Mouse (Mus musculus) hindbrain, embryonic 14.5 days (tissue): ENCODE data around the gene Ndufs8. TPM values are rescaled to one million over a fixed set of nuclear protein-coding genes. Genes with fewer than 3 reads are reported as not detected.
"Not testable (repeated sequence)": the region's sequence is repeated elsewhere in the genome, so short reads cannot be mapped to it uniquely, and the experiment has no call there.

Source experiments
- ATAC-seq: fragments of 200-750 bp; cut with Nextera tagmentation; 2 replicates; pipeline ENCODE4 v1.8.0; 2017; ENCODE audit warnings: moderate number of reproducible peaks, mild to moderate bottlenecking, moderate TSS enrichment, moderate library complexity; ENCODE audit not compliant: low FRiP score
- DNase-seq: peaks from one replicate; pipeline ENCODE4 v3.0.0-alpha.2; 2015; ENCODE audit warnings: low spot score
- H3K27ac ChIP-seq: fragments of 300-500 bp; sonication (generic); 2 replicates; pipeline ENCODE4 v1.5.1; 2014; ENCODE audit warnings: mild to moderate bottlenecking, moderate library complexity
- H3K27me3 ChIP-seq: fragments of 300-500 bp; sonication (generic); 2 replicates; pipeline ENCODE4 v1.6.1; 2014; ENCODE audit warnings: mild to moderate bottlenecking, low read length, mixed read lengths; ENCODE audit not compliant: control insufficient read depth, insufficient read depth
- H3K36me3 ChIP-seq: fragments of 300-500 bp; sonication (generic); replicated peaks from 2 replicates; pipeline ENCODE4 v1.6.1; 2014; ENCODE audit not compliant: control insufficient read depth, insufficient read depth
- H3K4me1 ChIP-seq: fragments of 300-500 bp; sonication (generic); replicated peaks from 2 replicates; pipeline ENCODE4 v1.6.1; 2014; ENCODE audit warnings: antibody characterized with exemption, low read length, mixed read lengths; ENCODE audit not compliant: control insufficient read depth, insufficient read depth
- H3K4me2 ChIP-seq: fragments of 300-500 bp; sonication (generic); replicated peaks from 2 replicates; pipeline ENCODE4 v1.6.1; 2014; ENCODE audit warnings: mild to moderate bottlenecking, moderate library complexity
- H3K4me3 ChIP-seq: fragments of 300-500 bp; sonication (generic); replicated peaks from 2 replicates; pipeline ENCODE4 v1.5.1; 2014; ENCODE audit warnings: mild to moderate bottlenecking, low read length
- H3K9ac ChIP-seq: fragments of 300-500 bp; sonication (generic); 2 replicates; pipeline ENCODE4 v1.6.1; 2014
- H3K9me3 ChIP-seq: fragments of 300-500 bp; sonication (generic); 2 replicates; pipeline ENCODE4 v1.6.1; 2016; ENCODE audit warnings: low read length; ENCODE audit not compliant: control insufficient read depth
- WGBS: fragments of 180-500 bp; shearing (Covaris S2); extraction: QIAGEN DNeasy Blood & Tissue Kit; methylation state at CpG from one replicate; pipeline ENCODE4 v1.1.7; 2014; 5-methylcytosine and 5-hydroxymethylcytosine counted together
- polyA plus RNA-seq: library from polyadenylated mRNA; unstranded; fragments of >200 nt; fragmentation: Nextera tagmentation; extraction: Ambion mirVana; gene quantifications from 2 replicates; pipeline ENCODE4 v1.2.1, GENCODE M21; 2014

The Ndufs8 gene
- polyA plus RNA-seq, result 310 and 332 TPM in 2 replicates

DNA sequence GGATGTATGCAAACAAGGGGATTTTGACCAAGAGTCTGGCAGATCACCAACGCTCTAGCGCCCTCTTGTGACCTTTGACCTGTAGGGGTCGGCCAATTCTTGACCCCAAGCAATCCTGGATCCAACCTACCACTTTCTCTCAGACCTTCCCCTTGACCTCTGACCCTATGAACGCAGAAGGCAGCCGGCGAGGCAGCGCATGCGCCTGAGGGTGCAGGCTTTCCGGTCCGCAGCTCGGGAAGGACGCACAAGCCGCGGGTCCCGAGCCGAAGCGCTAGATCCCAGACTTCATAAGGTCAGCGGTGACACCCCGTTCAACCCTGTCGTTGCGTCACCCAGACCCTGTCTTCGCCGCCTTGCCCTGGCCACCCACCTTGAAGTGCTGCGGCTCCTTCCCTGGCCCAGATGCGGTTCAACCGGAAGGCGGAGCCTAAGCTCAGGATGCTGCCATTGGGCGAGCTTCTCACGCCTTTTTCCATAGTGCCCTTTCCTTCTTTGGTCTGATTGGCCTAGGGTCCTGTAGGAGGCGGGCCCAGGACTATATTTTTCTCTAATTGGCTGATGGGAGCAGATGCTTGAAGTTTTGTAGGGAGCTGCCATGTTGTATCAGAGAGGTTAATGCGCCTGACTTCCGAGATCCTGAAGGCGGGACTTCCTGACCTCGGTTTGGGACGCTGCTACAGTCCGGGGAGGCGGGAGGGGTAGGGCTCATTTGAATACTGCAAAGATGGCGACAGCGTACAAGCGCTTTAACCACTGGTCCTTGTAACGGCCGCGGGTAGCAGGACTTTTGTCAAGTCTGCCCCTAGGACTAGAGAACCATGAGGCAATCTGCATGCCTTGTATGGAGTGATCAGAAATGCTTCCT is at the start of gene Ndufs8:
Gene Ndufs8 (minus strand): TSS at position 438 of the 868 bp plus-strand sequence.
- Histone ChIP-seq H3K4me2 (peak within 1 kb of the TSS; percentile 62), H3K27me3 (no peaks in the 10 kb centered on the region), H3K27ac (peak within 1 kb of the TSS; percentile 81), H3K9ac (peak within 1 kb of the TSS; percentile 58), H3K36me3 (peaks cover 36% of the 10 kb centered on the region), H3K4me1 (peaks cover 19% of the 10 kb centered on the region), H3K9me3 (no peaks in the 10 kb centered on the region), H3K4me3 (peak within 1 kb of the TSS; percentile 54)
- WGBS, result under 1% methylated on average over 43 of the region's 43 CpGs
- ATAC-seq, result peak; percentile 97
- DNase-seq, result peak; percentile 92

DNA sequence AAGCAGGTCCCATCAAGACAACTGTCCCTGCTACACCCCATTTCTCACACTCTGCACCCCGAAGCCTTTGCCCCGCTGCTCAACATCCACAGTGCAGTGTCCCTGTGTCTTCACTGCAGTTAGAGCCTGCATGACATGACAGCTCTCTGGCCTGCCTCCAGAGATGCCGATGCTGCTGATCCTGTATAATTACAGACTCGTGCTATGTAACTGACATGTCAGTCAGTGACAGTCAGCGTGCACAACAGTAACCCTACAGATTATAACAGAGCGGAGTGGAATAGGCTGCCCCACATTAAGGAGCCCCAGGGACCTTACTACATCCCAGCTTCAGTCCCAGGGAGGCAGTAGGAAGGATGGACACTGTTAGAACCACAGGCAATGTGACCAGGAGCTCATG is 49.2 kb upstream of the Ndufs8 start:
- not testable (repeated sequence) for H3K9ac ChIP-seq, H3K9me3 ChIP-seq, DNase-seq, H3K27ac ChIP-seq, H3K4me1 ChIP-seq, H3K36me3 ChIP-seq, H3K4me3 ChIP-seq, ATAC-seq, H3K4me2 ChIP-seq, H3K27me3 ChIP-seq
- 73% methylated on average over 6 of the region's 6 CpGs for WGBS

DNA sequence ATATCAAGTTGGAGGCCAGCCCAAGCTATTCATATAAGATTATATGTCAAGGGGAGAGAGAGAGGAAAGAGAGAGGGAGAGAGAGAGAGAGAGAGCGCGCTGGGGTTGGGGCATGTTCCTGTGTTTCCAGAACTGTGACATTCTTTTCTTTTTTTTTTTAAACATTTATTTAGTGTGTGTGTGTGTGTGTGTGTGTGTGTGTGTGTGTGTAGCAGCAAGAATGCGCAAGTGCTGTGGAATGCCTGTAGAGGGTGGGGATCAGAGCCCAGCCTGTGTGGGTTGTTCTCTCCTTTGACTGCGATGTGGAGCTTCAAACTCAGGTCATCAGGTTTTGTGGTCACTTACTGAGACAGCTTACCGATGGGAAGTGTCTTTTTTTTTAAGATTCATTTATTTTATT is 47.6 kb upstream of the Ndufs8 start:
- H3K4me2 ChIP-seq, result no peak overlapping the region
- no peak overlapping the region for H3K9ac ChIP-seq
- H3K27ac ChIP-seq, result no peak overlapping the region
- DNase-seq (no peak), ATAC-seq (no peak)
- no peak overlapping the region for H3K4me3 ChIP-seq
- no peaks in the 10 kb centered on the region for H3K27me3 ChIP-seq
- H3K36me3 ChIP-seq, result no peaks in the 10 kb centered on the region
- 88% methylated on average over 5 of the region's 5 CpGs for WGBS
- H3K9me3 ChIP-seq, result no peaks in the 10 kb centered on the region
- H3K4me1 ChIP-seq, result no peaks in the 10 kb centered on the region

DNA sequence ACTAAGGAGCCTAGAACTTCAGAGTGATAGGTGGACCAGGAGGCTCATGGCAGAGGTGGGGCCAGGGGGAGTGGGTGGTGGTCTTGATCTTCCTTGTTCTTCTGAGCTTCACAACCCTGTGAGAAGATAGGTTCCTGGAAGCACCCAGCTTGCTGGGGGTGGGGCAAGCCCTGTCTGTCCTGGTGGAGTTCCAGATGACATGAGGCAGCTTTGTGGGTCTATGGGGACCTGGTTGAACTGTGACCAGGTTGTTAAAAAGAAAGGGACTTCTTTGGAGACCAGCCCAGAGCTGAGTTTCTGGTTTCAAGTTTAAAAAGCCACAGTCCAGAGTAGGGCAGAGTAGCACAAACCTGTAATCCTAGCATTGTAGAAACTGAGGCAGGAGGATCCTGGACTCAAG is 46.5 kb upstream of the Ndufs8 start:
- Histone ChIP-seq H3K27ac (no peak overlapping the region), H3K9me3 (no peaks in the 10 kb centered on the region), H3K4me1 (no peaks in the 10 kb centered on the region), H3K4me3 (no peak overlapping the region), H3K9ac (no peak overlapping the region), H3K27me3 (no peaks in the 10 kb centered on the region), H3K36me3 (no peaks in the 10 kb centered on the region), H3K4me2 (no peak overlapping the region)
- no peak for DNase-seq
- ATAC-seq, result no peak

DNA sequence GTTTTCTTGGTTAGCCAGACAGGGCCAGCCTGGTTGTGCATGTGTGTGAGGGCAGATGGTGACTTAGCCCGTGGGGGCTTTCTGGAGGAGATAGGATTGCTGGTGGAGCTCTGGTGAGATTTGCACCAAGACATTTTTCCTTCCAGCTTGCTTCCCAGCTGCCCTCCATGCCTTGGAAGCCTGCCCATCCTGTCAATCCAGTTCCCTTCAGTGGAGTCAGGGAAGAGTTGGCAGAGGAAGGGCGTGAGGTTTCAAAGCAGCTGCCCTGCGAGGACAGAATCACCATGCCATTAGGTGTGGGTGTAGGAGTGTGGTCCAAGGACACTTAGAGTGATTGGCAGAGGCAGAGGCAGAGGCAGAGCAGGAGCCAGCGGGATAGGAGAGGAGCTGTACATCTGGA is 45.9 kb upstream of the Ndufs8 start, which contains the start of gene Aldh3b3:
Gene Aldh3b3 (plus strand): TSS at position 176 of the 400 bp plus-strand sequence.
- Histone ChIP-seq H3K4me1 (no peaks in the 10 kb centered on the region), H3K9me3 (no peaks in the 10 kb centered on the region), H3K27ac (no peak within 1 kb of the TSS), H3K36me3 (no peaks in the 10 kb centered on the region), H3K4me3 (no peak within 1 kb of the TSS), H3K9ac (no peak within 1 kb of the TSS), H3K4me2 (no peak within 1 kb of the TSS), H3K27me3 (no peaks in the 10 kb centered on the region)
- no peak for ATAC-seq
- DNase-seq, result no peak
- WGBS, result 73% methylated on average over 4 of the region's 4 CpGs

DNA sequence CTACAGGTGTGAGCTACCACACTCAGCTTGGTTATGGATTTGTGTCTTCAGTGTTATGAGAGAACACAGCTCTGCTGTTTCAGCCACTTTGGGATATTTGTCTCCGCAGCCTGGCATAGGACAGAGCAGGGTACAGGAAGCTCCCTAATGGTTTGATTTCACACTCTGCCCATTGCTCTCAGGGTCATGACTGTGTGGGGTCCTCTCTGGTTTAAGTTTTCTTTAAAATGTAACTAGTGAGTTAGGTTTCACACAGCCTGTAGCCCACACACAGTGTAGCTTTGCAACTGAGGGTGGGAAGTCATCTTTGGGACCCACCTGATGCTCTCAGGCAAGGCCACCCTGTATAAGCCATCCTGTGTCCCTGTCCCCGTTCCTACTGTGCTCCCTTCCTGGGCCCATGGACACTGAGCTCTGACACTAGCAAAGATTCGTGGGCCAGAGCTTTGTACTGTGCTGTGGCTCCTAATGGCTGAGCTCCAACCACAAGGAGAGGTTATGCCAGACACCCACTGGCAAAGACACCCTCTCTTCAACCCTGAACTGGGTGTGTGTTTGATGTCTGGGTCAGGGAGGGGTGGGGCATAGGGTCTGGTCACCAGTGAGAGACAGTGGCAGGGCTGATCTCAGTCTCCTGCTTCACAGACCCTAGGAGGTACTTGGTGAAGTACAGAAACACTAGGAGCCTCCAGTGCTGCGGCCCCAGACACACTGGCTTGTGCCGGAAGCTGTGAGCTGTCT is 44.9 kb upstream of the Ndufs8 start:
- not testable (repeated sequence) for H3K9me3 ChIP-seq, H3K27me3 ChIP-seq, H3K36me3 ChIP-seq, H3K4me3 ChIP-seq, H3K4me2 ChIP-seq, H3K27ac ChIP-seq, H3K4me1 ChIP-seq, ATAC-seq, DNase-seq, H3K9ac ChIP-seq
- 75% methylated on average over 5 of the region's 5 CpGs for WGBS

DNA sequence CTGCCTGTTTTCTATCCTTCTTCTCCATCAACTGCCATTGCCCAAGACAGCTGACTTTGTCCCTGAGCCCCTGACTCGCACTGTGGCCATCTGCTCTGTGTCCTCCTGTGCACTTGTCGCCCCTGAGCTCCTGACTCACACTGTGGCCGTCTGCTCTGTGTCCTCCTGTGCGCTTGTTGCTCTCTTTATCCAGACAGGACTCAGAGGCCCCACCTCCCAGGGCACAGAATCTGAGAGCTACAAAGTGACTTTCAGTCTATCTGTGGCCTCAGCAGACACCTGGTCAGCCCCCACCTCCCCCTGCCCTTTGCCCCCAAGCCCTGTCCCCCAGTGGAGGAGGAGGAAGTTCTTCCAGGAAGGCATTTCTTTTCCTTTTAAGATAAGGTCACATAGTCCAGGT is 43.2 kb upstream of the Ndufs8 start:
- Histone ChIP-seq H3K9ac (no peak overlapping the region), H3K4me2 (no peak overlapping the region), H3K4me3 (no peak overlapping the region), H3K4me1 (no peaks in the 10 kb centered on the region), H3K36me3 (no peaks in the 10 kb centered on the region), H3K27ac (no peak overlapping the region), H3K9me3 (no peaks in the 10 kb centered on the region), H3K27me3 (no peaks in the 10 kb centered on the region)
- ATAC-seq (no peak), DNase-seq (no peak)
- WGBS, result 62% methylated on average over 4 of the region's 4 CpGs

DNA sequence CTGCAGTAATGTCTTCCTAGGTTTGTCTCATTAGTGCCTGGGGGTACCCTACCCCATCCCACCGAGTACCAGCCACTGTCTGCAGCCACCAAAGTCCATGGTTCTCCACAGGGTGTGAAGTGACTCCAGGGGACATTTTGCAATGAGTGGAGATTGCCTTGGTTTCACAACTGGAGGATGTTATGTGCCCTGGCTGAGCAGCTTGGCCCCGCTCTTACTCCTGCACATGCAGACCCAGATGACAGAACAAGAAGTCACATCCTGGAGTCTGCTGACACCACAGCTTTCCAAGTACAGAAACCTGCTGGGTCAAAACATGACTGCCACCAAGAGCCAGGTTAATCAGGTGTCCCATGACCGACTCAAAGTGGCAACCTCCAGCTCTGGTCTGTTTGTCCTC is 42.5 kb upstream of the Ndufs8 start:
- H3K4me3 ChIP-seq, result no peak overlapping the region
- no peak overlapping the region for H3K9ac ChIP-seq
- no peak for DNase-seq
- H3K4me1 ChIP-seq, result no peaks in the 10 kb centered on the region
- no peak overlapping the region for H3K4me2 ChIP-seq
- WGBS, result 83% methylated on average over 3 of the region's 3 CpGs
- no peaks in the 10 kb centered on the region for H3K36me3 ChIP-seq
- H3K27me3 ChIP-seq, result no peaks in the 10 kb centered on the region
- H3K27ac ChIP-seq, result no peak overlapping the region
- no peak for ATAC-seq
- H3K9me3 ChIP-seq, result no peaks in the 10 kb centered on the region

DNA sequence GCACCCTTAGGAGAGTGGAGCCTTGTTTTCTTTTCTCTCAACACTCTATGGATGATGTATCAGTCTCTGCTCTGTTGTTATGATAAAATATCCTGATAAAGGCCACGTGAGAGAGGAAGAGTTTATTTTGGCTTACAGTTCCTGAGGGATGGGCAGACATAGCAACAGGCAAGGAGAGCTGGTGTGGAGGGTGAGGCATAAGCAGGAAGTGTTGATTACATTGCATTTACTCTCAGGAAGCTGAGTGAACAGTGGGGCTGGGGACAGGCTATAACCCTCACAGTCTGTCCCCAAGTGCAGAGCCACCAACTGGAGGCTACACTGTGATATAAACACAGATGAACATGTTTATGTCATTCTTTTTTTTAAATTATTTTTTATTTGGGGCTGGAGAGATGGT is 39.5 kb upstream of the Ndufs8 start:
- no peak overlapping the region for H3K4me3 ChIP-seq
- no peaks in the 10 kb centered on the region for H3K4me1 ChIP-seq
- 75% methylated on average over 1 of the region's 1 CpGs for WGBS
- no peak overlapping the region for H3K9ac ChIP-seq
- no peak overlapping the region for H3K27ac ChIP-seq
- DNase-seq, result no peak
- H3K4me2 ChIP-seq, result no peak overlapping the region
- H3K27me3 ChIP-seq, result no peaks in the 10 kb centered on the region
- H3K9me3 ChIP-seq, result no peaks in the 10 kb centered on the region
- no peaks in the 10 kb centered on the region for H3K36me3 ChIP-seq
- no peak for ATAC-seq
